Mouse (Mus musculus) heart, embryonic 14.5 days (tissue): Measurements from ENCODE around the gene Xpr1. TPM values are rescaled to one million over a fixed set of nuclear protein-coding genes. Genes with fewer than 3 reads are reported as not detected.
A peak's percentile ranks its signal among the peaks of the same experiment; 100 is the strongest.

ENCODE experiments used
- ATAC-seq: fragments of 200-750 bp; cut with Nextera tagmentation; 2 replicates; pipeline ENCODE4 v1.8.0; 2017; ENCODE audit warnings: low read depth, moderate TSS enrichment; ENCODE audit not compliant: insufficient number of reproducible peaks, insufficient read depth, low FRiP score
- H3K27ac ChIP-seq, 2 experiments: fragments of 200-500 bp in 1 of 2; fragments of 300-500 bp in 1 of 2; sonication (generic) in 1 of 2; replicated peaks in 1 of 2; 2 replicates each; pipeline ENCODE4 v1.5.1; 2012 to 2014; ENCODE audit warnings: low read depth in 2 of 2, low read length in 2 of 2, control low read depth in 1 of 2, mild to moderate bottlenecking in 1 of 2, mixed read lengths in 1 of 2; ENCODE audit not compliant: control insufficient read depth in 1 of 2, insufficient read depth in 1 of 2
- H3K27me3 ChIP-seq: fragments of 300-500 bp; sonication (generic); 2 replicates; pipeline ENCODE4 v1.6.1; 2014; ENCODE audit warnings: mild to moderate bottlenecking, low read length, control low read depth; ENCODE audit not compliant: control insufficient read depth, insufficient read depth
- H3K36me3 ChIP-seq: fragments of 300-500 bp; sonication (generic); 2 replicates; pipeline ENCODE4 v1.6.1; 2014; ENCODE audit warnings: mild to moderate bottlenecking, control low read depth, low read length, mixed read lengths; ENCODE audit not compliant: control insufficient read depth, insufficient read depth
- H3K4me1 ChIP-seq, 2 experiments: fragments of 200-500 bp in 1 of 2; fragments of 300-500 bp in 1 of 2; sonication (generic) in 1 of 2; 2 replicates each; pipeline ENCODE4 v1.6.1; 2012 to 2014; ENCODE audit warnings: low read length in 2 of 2, control low read depth in 1 of 2, mixed read lengths in 1 of 2; ENCODE audit not compliant: control insufficient read depth in 2 of 2, insufficient read depth in 2 of 2
- H3K4me2 ChIP-seq: fragments of 300-500 bp; sonication (generic); 2 replicates; pipeline ENCODE4 v1.6.1; 2014; ENCODE audit warnings: mild to moderate bottlenecking, low read length
- H3K4me3 ChIP-seq, 2 experiments: fragments of 200-500 bp in 1 of 2; fragments of 300-500 bp in 1 of 2; sonication (generic) in 1 of 2; 2 replicates each; pipeline ENCODE4 v1.5.1; 2012 to 2014; ENCODE audit warnings: low read length in 2 of 2, mild to moderate bottlenecking in 2 of 2, control low read depth in 1 of 2, low read depth in 1 of 2, moderate library complexity in 1 of 2; ENCODE audit not compliant: control insufficient read depth in 1 of 2, insufficient read depth in 1 of 2
- H3K9ac ChIP-seq: fragments of 300-500 bp; sonication (generic); 2 replicates; pipeline ENCODE4 v1.6.1; 2014; ENCODE audit warnings: mild to moderate bottlenecking, low read length
- H3K9me3 ChIP-seq: fragments of 300-500 bp; sonication (generic); 2 replicates; pipeline ENCODE4 v1.6.1; 2016; ENCODE audit warnings: low read length, control low read depth; ENCODE audit not compliant: control insufficient read depth
- WGBS: fragments of 180-500 bp; shearing (Covaris S2); extraction: QIAGEN DNeasy Blood & Tissue Kit; methylation state at CpG from one replicate; pipeline ENCODE4 v1.1.7; 2014; 5-methylcytosine and 5-hydroxymethylcytosine counted together
- polyA plus RNA-seq: library from polyadenylated mRNA; unstranded; fragments of >200 nt; fragmentation: Nextera tagmentation; extraction: Ambion mirVana; gene quantifications from 2 replicates; pipeline ENCODE4 v1.2.1, GENCODE M21; 2014

Xpr1 gene
- polyA plus RNA-seq, 1 experiment from 2014 or later, result 10.9 TPM

DNA sequence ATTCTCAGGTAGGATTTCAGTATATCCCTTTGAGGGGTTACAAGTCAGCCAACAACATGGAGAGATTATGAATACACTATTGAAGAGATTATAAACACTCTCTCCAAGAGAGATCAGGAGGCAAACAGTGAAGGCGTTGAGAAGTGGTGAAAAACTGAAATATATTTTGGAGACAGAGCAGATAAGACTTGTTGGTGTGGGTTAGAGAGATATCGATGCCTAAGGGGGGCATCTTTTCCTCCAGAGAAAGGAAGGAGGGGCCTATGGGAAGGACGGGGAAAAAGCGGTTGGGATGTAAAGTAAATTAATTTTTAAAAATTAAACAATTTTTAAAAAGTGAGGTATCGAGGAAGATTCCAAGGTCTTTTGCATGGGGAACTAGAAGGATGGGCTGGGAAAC is 8.1 kb upstream of the Xpr1 start:
- no peak overlapping the region for H3K4me2 ChIP-seq
- H3K36me3 ChIP-seq, result no peaks in the 10 kb centered on the region
- peaks cover 0 to 5% of the 10 kb centered on the region in 2 experiments; a peak in 2 of 4 replicates for H3K4me1 ChIP-seq
- no peak overlapping the region for H3K27ac ChIP-seq
- WGBS, result 78% methylated on average over 5 of the region's 5 CpGs
- ATAC-seq, result no peak
- H3K9ac ChIP-seq, result no peak overlapping the region
- no peaks in the 10 kb centered on the region for H3K9me3 ChIP-seq
- no peaks in the 10 kb centered on the region for H3K27me3 ChIP-seq
- no peak overlapping the region for H3K4me3 ChIP-seq

GRCm38 (mm10) chr1:155423801-155424200 is 6.6 kb upstream of the Xpr1 start:
- Histone ChIP-seq H3K27ac (no peak overlapping the region), H3K9ac (no peak overlapping the region), H3K27me3 (no peaks in the 10 kb centered on the region), H3K4me1 (no peaks in the 10 kb centered on the region; a peak in 1 of 4 replicates), H3K9me3 (no peaks in the 10 kb centered on the region), H3K36me3 (no peaks in the 10 kb centered on the region), H3K4me2 (no peak overlapping the region), H3K4me3 (no peak overlapping the region)
- no peak for ATAC-seq
- WGBS, result 72% methylated on average over 4 of the region's 4 CpGs

DNA sequence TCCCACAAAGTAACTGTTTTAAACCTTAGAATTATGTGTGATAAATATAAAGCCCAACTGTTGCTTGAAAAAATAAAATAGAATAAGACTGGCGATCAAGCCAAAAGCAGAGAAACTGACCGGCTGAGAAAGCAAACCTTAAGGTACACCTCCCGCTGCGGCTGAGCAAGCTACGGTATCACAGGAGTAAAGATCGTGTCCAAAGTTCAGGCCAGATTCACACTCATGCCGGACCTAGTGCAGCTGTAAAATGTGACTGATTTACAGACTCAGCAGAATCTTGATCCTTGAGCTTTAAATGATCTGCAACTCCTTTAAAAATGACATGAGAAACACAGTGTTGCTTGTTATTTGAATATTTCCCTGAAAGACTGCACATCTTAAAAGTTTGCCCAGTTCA is 4.8 kb upstream of the Xpr1 start:
- H3K9me3 ChIP-seq, result no peaks in the 10 kb centered on the region
- H3K27ac ChIP-seq, result no peak overlapping the region
- H3K4me3 ChIP-seq, result no peak overlapping the region
- no peak for ATAC-seq
- no peaks in the 10 kb centered on the region for H3K27me3 ChIP-seq
- no peaks in the 10 kb centered on the region; a peak in 2 of 4 replicates for H3K4me1 ChIP-seq
- H3K9ac ChIP-seq, result no peak overlapping the region
- H3K4me2 ChIP-seq, result no peak overlapping the region
- 91% methylated on average over 7 of the region's 7 CpGs for WGBS
- no peaks in the 10 kb centered on the region for H3K36me3 ChIP-seq

DNA sequence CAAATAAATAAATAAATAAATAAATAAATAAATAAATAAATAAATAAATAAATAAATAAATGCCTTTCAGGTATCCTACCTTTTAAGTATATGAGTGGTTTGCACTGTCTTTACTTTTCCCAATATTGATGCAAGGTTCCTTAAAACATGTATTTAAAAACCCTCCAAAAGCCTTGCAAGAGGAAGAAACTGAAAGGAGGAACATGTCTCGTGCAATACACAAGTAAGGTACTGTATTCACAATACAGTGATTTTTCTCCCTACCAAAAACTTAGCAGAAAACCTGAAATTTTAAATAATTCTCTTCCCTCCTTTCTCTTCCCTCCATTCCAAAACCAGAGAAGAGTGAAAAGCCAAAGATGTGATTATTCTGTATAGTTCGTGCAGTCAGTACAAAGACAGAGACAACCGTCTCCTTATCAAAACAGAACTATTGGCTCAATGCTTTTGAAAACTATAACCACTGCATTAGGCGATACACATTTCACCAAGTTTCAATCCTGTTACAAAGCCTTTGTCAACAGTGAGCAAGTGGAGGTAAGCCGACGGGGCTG is 991 bp downstream of the Xpr1 start:
- ATAC-seq, result no peak
- H3K27me3 ChIP-seq, result no peaks in the 10 kb centered on the region
- H3K27ac ChIP-seq, result peak overlapping the region; percentile 54 to 86
- WGBS, result 4% methylated on average over 6 of the region's 6 CpGs
- no peaks in the 10 kb centered on the region for H3K9me3 ChIP-seq
- H3K4me2 ChIP-seq, result peak overlapping the region; percentile 86
- no peaks in the 10 kb centered on the region for H3K36me3 ChIP-seq
- peak overlapping the region; percentile 81 to 96 for H3K4me3 ChIP-seq
- peaks cover 0 to 9% of the 10 kb centered on the region in 2 experiments; a peak in 3 of 4 replicates for H3K4me1 ChIP-seq
- peak overlapping the region; percentile 88 for H3K9ac ChIP-seq

GRCm38 (mm10) chr1:155415421-155415820 is 1.8 kb downstream of the Xpr1 start:
- 71% methylated on average over 4 of the region's 4 CpGs for WGBS
- no peak for ATAC-seq
- Histone ChIP-seq H3K4me1 (peaks cover 0 to 9% of the 10 kb centered on the region in 2 experiments; a peak in 3 of 4 replicates), H3K4me3 (peak overlapping the region in 1 of 2 experiments; percentile 81; a peak in 1 of 4 replicates), H3K9me3 (no peaks in the 10 kb centered on the region), H3K27me3 (no peaks in the 10 kb centered on the region), H3K9ac (0 out of 2 replicates have a peak overlapping the region, but pooled peaks have one; percentile 31), H3K36me3 (no peaks in the 10 kb centered on the region), H3K4me2 (peak overlapping the region; percentile 86), H3K27ac (no peak overlapping the region)

GRCm38 (mm10) chr1:155412705-155413104 is 4.5 kb downstream of the Xpr1 start:
- Histone ChIP-seq H3K9me3 (no peaks in the 10 kb centered on the region), H3K4me1 (peaks cover 0 to 9% of the 10 kb centered on the region in 2 experiments; a peak in 2 of 4 replicates), H3K9ac (no peak overlapping the region), H3K4me2 (no peak overlapping the region), H3K36me3 (no peaks in the 10 kb centered on the region), H3K27ac (no peak overlapping the region), H3K27me3 (no peaks in the 10 kb centered on the region), H3K4me3 (no peak overlapping the region)
- no peak for ATAC-seq
- 88% methylated on average over 2 of the region's 2 CpGs for WGBS

GRCm38 (mm10) chr1:155408577-155408966 is 8.6 kb downstream of the Xpr1 start:
- no peak overlapping the region for H3K4me3 ChIP-seq
- WGBS, result 65% methylated on average over 2 of the region's 2 CpGs
- no peaks in the 10 kb centered on the region for H3K27me3 ChIP-seq
- ATAC-seq, result no peak
- H3K27ac ChIP-seq, result 0 out of 4 replicates have a peak overlapping the region, but pooled peaks of 1 of the 2 experiments have one; percentile 6
- no peak overlapping the region for H3K4me2 ChIP-seq
- H3K36me3 ChIP-seq, result no peaks in the 10 kb centered on the region
- H3K4me1 ChIP-seq, result no peaks in the 10 kb centered on the region
- H3K9me3 ChIP-seq, result peaks cover 4% of the 10 kb centered on the region; the same call in 1 of the 2 replicates
- no peak overlapping the region for H3K9ac ChIP-seq
